Mouse (Mus musculus) liver, embryonic 11.5 days (tissue): ENCODE data around the gene Sgsh. TPM values are rescaled to one million over a fixed set of nuclear protein-coding genes. Genes with fewer than 3 reads are reported as not detected.

Experiments used
- ATAC-seq: fragments of 200-750 bp; cut with Nextera tagmentation; replicated peaks from 2 replicates; pipeline ENCODE4 v1.8.0; 2017; ENCODE audit warnings: moderate number of reproducible peaks, mild to moderate bottlenecking, moderate TSS enrichment, moderate library complexity; ENCODE audit not compliant: low FRiP score
- DNase-seq: peaks from one replicate; pipeline ENCODE4 v3.0.0-alpha.2; 2017; ENCODE audit warnings: low spot score
- H3K27ac ChIP-seq: fragments of 300-500 bp; sonication (generic); 2 replicates; pipeline ENCODE4 v1.5.1; 2014; ENCODE audit warnings: mild to moderate bottlenecking, low read depth, low read length, control low read depth
- H3K27me3 ChIP-seq: fragments of 300-500 bp; sonication (generic); replicated peaks from 2 replicates; pipeline ENCODE4 v1.6.1; 2014; ENCODE audit warnings: low read length, mixed read lengths; ENCODE audit not compliant: control insufficient read depth, insufficient read depth
- H3K36me3 ChIP-seq: fragments of 300-500 bp; sonication (generic); 2 replicates; pipeline ENCODE4 v1.6.1; 2014; ENCODE audit warnings: mild to moderate bottlenecking, low read length, moderate library complexity, mixed read lengths; ENCODE audit not compliant: control insufficient read depth, insufficient read depth
- H3K4me1 ChIP-seq: fragments of 300-500 bp; sonication (generic); replicated peaks from 2 replicates; pipeline ENCODE4 v1.6.1; 2014; ENCODE audit warnings: low read length, mixed read lengths; ENCODE audit not compliant: control insufficient read depth, insufficient read depth
- H3K4me2 ChIP-seq: fragments of 300-500 bp; sonication (generic); 2 replicates; pipeline ENCODE4 v1.6.1; 2014; ENCODE audit warnings: mild to moderate bottlenecking, control low read depth, moderate library complexity
- H3K4me3 ChIP-seq: fragments of 300-500 bp; sonication (generic); 2 replicates; pipeline ENCODE4 v1.5.1; 2014; ENCODE audit warnings: low read depth, low read length, control low read depth
- H3K9ac ChIP-seq: fragments of 300-500 bp; sonication (generic); 2 replicates; pipeline ENCODE4 v1.6.1; 2014; ENCODE audit warnings: low read depth, low read length, control low read depth
- H3K9me3 ChIP-seq: fragments of 300-500 bp; sonication (generic); 2 replicates; pipeline ENCODE4 v1.6.1; 2016; ENCODE audit warnings: low read length, inconsistent platforms, mixed read lengths; ENCODE audit not compliant: control insufficient read depth
- WGBS: fragments of 180-500 bp; shearing (Covaris S2); extraction: QIAGEN DNeasy Blood & Tissue Kit; methylation state at CpG from one replicate; pipeline ENCODE4 v1.1.7; 2014; 5-methylcytosine and 5-hydroxymethylcytosine counted together
- polyA plus RNA-seq: library from polyadenylated mRNA; unstranded; fragments of >200 nt; fragmentation: Nextera tagmentation; extraction: Ambion mirVana; gene quantifications from 2 replicates; pipeline ENCODE4 v1.2.1, GENCODE M21; 2014

The Sgsh gene
- polyA plus RNA-seq, 1 experiment from 2014 or later, result 4.4 TPM

GRCm38 (mm10) chr11:119338271-119339059, 16.9 kb downstream of the Sgsh start:
- no peak for DNase-seq
- Histone ChIP-seq H3K9ac (no peak overlapping the region), H3K27me3 (peaks cover 7% of the 10 kb centered on the region), H3K27ac (no peak overlapping the region), H3K36me3 (no peaks in the 10 kb centered on the region), H3K4me1 (peaks cover 4% of the 10 kb centered on the region; the same call in 1 of the 2 replicates), H3K4me3 (no peak overlapping the region), H3K4me2 (no peak overlapping the region), H3K9me3 (no peaks in the 10 kb centered on the region)
- no peak for ATAC-seq
- WGBS, result 80% methylated on average over 10 of the region's 10 CpGs

- ATAC-seq, result no peak
- Histone ChIP-seq H3K9me3 (no peaks in the 10 kb centered on the region), H3K27me3 (peaks cover 15% of the 10 kb centered on the region), H3K9ac (no peak overlapping the region), H3K36me3 (no peaks in the 10 kb centered on the region), H3K4me2 (no peak overlapping the region), H3K4me3 (no peak overlapping the region), H3K4me1 (no peaks in the 10 kb centered on the region), H3K27ac (no peak overlapping the region)
- DNase-seq, result no peak
- 33% methylated on average over 3 of the region's 3 CpGs for WGBS
Measured at GRCm38 (mm10) chr11:119331970-119332369, 23.4 kb downstream of the Sgsh start.

GRCm38 (mm10) chr11:119330592-119330991, 24.7 kb downstream of the Sgsh start:
- Histone ChIP-seq H3K27ac (no peak overlapping the region), H3K4me2 (no peak overlapping the region), H3K9me3 (no peaks in the 10 kb centered on the region), H3K9ac (no peak overlapping the region), H3K4me1 (no peaks in the 10 kb centered on the region), H3K36me3 (no peaks in the 10 kb centered on the region), H3K27me3 (peaks cover 8% of the 10 kb centered on the region; the same call in 1 of the 2 replicates), H3K4me3 (no peak overlapping the region)
- WGBS, result 66% methylated on average over 4 of the region's 4 CpGs
- DNase-seq, result no peak
- ATAC-seq, result no peak

- Histone ChIP-seq H3K36me3 (no peaks in the 10 kb centered on the region), H3K27me3 (0 out of 2 replicates have a peak, but pooled peaks cover under 1% of the 10 kb centered on the region), H3K4me1 (no peaks in the 10 kb centered on the region), H3K27ac (no peak overlapping the region), H3K4me3 (no peak overlapping the region), H3K9me3 (no peaks in the 10 kb centered on the region), H3K9ac (no peak overlapping the region), H3K4me2 (no peak overlapping the region)
- DNase-seq, result no peak
- 75% methylated on average over 1 of the region's 1 CpGs for WGBS
- no peak for ATAC-seq
Measured at GRCm38 (mm10) chr11:119325068-119325467, 30.3 kb downstream of the Sgsh start.

- no peak for DNase-seq
- Histone ChIP-seq H3K36me3 (no peaks in the 10 kb centered on the region), H3K27ac (no peak overlapping the region), H3K9me3 (no peaks in the 10 kb centered on the region), H3K4me1 (no peaks in the 10 kb centered on the region), H3K27me3 (0 out of 2 replicates have a peak, but pooled peaks cover 2% of the 10 kb centered on the region), H3K4me2 (no peak overlapping the region), H3K4me3 (no peak overlapping the region), H3K9ac (no peak overlapping the region)
- no peak for ATAC-seq
- 74% methylated on average over 13 of the region's 13 CpGs for whole genome bisulfite sequencing
Measured at GRCm38 (mm10) chr11:119322521-119322920, 32.8 kb downstream of the Sgsh start.

GRCm38 (mm10) chr11:119316720-119317119, 38.6 kb downstream of the Sgsh start:
- H3K9ac ChIP-seq, result no peak overlapping the region
- H3K27ac ChIP-seq, result no peak overlapping the region
- no peaks in the 10 kb centered on the region for H3K36me3 ChIP-seq
- 0 out of 2 replicates have a peak, but pooled peaks cover 2% of the 10 kb centered on the region for H3K27me3 ChIP-seq
- no peak overlapping the region for H3K4me2 ChIP-seq
- no peaks in the 10 kb centered on the region for H3K4me1 ChIP-seq
- ATAC-seq (no peak), DNase-seq (no peak)
- no peak overlapping the region for H3K4me3 ChIP-seq
- no peaks in the 10 kb centered on the region for H3K9me3 ChIP-seq
- WGBS, result 80% methylated on average over 4 of the region's 4 CpGs

GRCm38 (mm10) chr11:119314252-119314936, 40.9 kb downstream of the Sgsh start:
- Histone ChIP-seq H3K9me3 (no peaks in the 10 kb centered on the region), H3K9ac (no peak overlapping the region), H3K4me3 (no peak overlapping the region), H3K4me2 (no peak overlapping the region), H3K27me3 (peaks cover 8% of the 10 kb centered on the region; the same call in 1 of the 2 replicates), H3K36me3 (no peaks in the 10 kb centered on the region), H3K4me1 (no peaks in the 10 kb centered on the region), H3K27ac (no peak overlapping the region)
- DNase-seq (no peak), ATAC-seq (no peak)
- WGBS, result 68% methylated on average over 17 of the region's 17 CpGs

- H3K9me3 ChIP-seq, result no peaks in the 10 kb centered on the region
- H3K27me3 ChIP-seq, result peaks cover 6% of the 10 kb centered on the region; the same call in 1 of the 2 replicates
- ATAC-seq, result no peak
- H3K4me3 ChIP-seq, result no peak overlapping the region
- H3K27ac ChIP-seq, result no peak overlapping the region
- H3K9ac ChIP-seq, result no peak overlapping the region
- H3K4me1 ChIP-seq, result no peaks in the 10 kb centered on the region
- no peak overlapping the region for H3K4me2 ChIP-seq
- no peak for DNase-seq
- no peaks in the 10 kb centered on the region for H3K36me3 ChIP-seq
- 9% methylated on average over 10 of the region's 10 CpGs for WGBS
Measured at GRCm38 (mm10) chr11:119310621-119311020, 44.7 kb downstream of the Sgsh start.
